Mouse (Mus musculus): ENCODE measurements around the gene Unc13b. TPM values are rescaled to one million over a fixed set of nuclear protein-coding genes. Genes with fewer than 3 reads are reported as not detected.

The Unc13b gene
- polyA plus RNA-seq, 1 experiment from 2014 or later = 5.4 TPM

DNA sequence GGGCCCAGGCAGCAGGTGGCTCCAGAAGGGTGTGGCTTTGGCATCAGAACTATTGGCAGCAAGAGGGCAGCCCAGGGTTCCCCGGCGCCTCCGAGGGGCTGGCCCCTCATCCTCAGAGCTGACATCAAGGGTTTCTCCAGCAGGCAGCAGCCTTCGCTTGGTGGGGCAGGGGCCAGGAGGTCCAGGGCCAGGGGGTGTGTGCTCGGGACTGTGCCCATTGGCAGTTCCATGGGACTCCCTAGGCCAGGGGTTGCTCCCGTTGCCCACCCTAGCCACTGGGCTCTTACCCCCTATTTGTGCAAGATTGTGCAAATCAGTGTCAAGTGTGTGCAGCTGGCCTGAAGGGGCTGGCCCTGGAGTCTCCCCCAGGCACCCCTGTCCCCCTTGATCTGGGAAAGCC lies 22.9 kb upstream of the Unc13b start:
- Histone ChIP-seq H3K36me3 (ENCODE audit: control insufficient read depth, insufficient read depth, low read length) (peaks cover 14% of the 10 kb centered on the region), H3K9me3 (ENCODE audit: control insufficient read depth, low read length) (no peaks in the 10 kb centered on the region), H3K4me1 (replicated peaks; ENCODE audit: control insufficient read depth, insufficient read depth, low read length) (peaks cover 15% of the 10 kb centered on the region), H3K9ac (ENCODE audit: low read length) (no peak overlapping the region), H3K27me3 (ENCODE audit: control insufficient read depth, insufficient read depth, low read depth, low read length) (no peaks in the 10 kb centered on the region), H3K27ac (ENCODE audit: low read length) (no peak overlapping the region), H3K4me2 (ENCODE audit: low read depth, low read length) (no peak overlapping the region), H3K4me3 (ENCODE audit: low read length) (no peak overlapping the region)
- 82% methylated on average over 6 of the region's 6 CpGs for WGBS
- ATAC-seq (ENCODE audit: low read depth) = no peak

DNA sequence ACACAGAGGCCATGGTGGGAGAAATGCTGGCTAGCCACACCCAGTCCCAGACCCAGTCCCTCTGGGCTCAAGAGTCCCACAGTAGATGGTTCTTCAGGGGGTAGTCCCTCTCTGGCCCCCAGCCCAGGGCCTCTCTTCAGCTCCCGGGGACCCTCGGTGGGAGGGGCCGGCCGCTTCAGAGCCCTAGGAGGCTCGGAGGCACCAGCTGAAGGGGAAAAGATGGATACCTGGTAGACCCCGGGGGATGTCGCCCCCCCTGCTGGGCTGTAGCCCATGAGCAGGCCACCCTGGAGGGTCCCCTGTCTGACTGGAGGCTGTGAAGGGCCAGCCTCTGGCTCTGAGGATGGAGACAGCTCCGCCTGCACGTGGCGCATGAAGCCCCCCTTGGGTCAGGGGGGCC lies 22.4 kb upstream of the Unc13b start:
- Histone ChIP-seq H3K36me3 (ENCODE audit: control insufficient read depth, insufficient read depth, low read length) (peaks cover 14% of the 10 kb centered on the region), H3K9ac (ENCODE audit: low read length) (no peak overlapping the region), H3K4me2 (ENCODE audit: low read depth, low read length) (no peak overlapping the region), H3K27ac (ENCODE audit: low read length) (no peak overlapping the region), H3K4me3 (ENCODE audit: low read length) (no peak overlapping the region), H3K27me3 (ENCODE audit: control insufficient read depth, insufficient read depth, low read depth, low read length) (no peaks in the 10 kb centered on the region), H3K9me3 (ENCODE audit: control insufficient read depth, low read length) (no peaks in the 10 kb centered on the region), H3K4me1 (replicated peaks; ENCODE audit: control insufficient read depth, insufficient read depth, low read length) (peaks cover 15% of the 10 kb centered on the region)
- WGBS = 86% methylated on average over 10 of the region's 10 CpGs
- ATAC-seq (ENCODE audit: low read depth) = no peak

DNA sequence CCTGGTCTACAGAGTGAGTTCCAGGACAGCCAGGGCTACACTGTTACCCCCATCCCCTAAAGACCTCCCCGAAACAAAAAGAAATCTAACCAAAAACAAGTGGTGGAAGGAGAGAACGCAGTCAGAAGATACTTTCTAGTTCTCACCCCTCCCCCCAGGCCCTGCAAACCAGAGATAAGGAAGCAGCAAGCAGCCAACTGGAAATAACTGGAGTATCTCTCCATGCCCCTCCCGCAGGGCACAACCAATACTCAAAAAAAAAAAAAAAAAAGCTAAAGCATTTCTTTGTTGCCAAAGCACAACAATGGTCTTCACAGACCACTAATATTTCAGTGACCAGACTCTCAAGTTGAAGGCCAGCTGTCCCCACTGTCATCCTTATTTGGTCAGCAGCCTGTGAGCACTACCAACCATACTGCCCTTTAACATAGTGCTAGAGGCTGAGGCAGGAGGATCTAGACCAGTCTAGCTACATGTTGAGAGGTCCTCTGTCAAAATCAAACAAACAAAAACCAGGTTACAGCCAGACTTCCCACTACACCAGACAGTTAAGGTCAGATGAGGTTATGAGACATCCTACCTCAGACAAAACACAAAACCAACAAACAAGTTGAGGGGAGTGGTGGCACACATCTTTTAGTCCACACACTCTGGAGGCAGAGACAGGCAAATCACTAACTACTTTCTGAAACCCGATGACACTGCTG lies 20.7 kb upstream of the Unc13b start:
- Histone ChIP-seq H3K36me3 (ENCODE audit: control insufficient read depth, insufficient read depth, low read length) (peaks cover 14% of the 10 kb centered on the region), H3K27me3 (ENCODE audit: control insufficient read depth, insufficient read depth, low read depth, low read length) (no peaks in the 10 kb centered on the region), H3K9me3 (ENCODE audit: control insufficient read depth, low read length) (no peaks in the 10 kb centered on the region), H3K4me2 (ENCODE audit: low read depth, low read length) (no peak overlapping the region), H3K4me1 (replicated peaks; ENCODE audit: control insufficient read depth, insufficient read depth, low read length) (peaks cover 7% of the 10 kb centered on the region), H3K27ac (ENCODE audit: low read length) (no peak overlapping the region), H3K4me3 (ENCODE audit: low read length) (no peak overlapping the region), H3K9ac (ENCODE audit: low read length) (no peak overlapping the region)
- 54% methylated on average over 4 of the region's 4 CpGs for WGBS
- no peak for ATAC-seq (ENCODE audit: low read depth)

DNA sequence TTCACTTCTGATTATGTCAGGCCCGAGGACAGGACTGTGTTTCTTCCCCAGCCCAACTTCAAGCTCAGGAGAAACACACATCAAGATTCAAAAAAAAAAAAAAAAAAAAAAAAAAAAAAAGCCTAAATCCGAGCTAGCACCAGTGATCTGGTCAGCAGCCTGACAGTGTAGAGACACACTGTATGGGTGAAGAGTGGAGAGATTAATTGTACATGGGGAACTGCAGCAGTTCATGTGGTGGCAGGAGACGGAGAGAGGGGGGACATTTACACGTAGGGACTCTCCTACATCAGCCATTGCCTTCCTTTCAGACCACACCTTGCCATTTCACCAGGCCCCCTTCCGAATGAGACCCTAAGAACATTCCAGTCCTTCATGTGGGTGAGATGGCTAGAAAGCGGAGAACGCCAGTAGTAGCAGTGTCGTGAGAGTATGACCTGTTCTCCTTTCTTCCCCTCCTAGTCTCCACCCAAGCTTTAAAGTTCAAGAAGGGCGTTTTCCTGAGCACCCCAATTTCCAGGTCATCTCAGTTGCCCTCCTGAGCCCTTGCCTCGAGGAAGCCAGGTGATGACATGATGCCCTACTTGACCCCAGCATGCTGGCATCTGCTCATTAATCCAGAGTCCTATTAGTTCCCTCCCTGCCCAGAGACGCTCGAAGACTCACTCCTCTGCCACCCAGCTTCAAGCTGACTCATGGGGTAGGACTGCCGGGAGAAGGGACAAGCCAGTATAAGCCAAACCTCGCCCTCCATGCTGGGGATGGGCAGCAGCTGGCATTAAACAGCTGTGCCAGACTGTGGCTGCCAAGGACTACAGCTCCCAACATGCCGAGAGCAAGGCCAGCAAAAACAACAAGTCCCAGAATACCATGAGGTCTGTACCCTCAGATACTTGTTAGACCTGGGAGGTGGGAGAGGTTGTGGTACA lies 19.9 kb upstream of the Unc13b start:
- H3K9ac ChIP-seq (ENCODE audit: low read length) = peak overlapping the region; percentile 81
- WGBS = 44% methylated on average over 15 of the region's 15 CpGs
- peak overlapping the region; percentile 89 for H3K4me2 ChIP-seq (ENCODE audit: low read depth, low read length)
- H3K4me3 ChIP-seq (ENCODE audit: low read length) = peak overlapping the region; percentile 84
- H3K27me3 ChIP-seq (ENCODE audit: control insufficient read depth, insufficient read depth, low read depth, low read length) = no peaks in the 10 kb centered on the region
- H3K9me3 ChIP-seq (ENCODE audit: control insufficient read depth, low read length) = no peaks in the 10 kb centered on the region
- peaks cover 12% of the 10 kb centered on the region for H3K4me1 ChIP-seq (replicated peaks; ENCODE audit: control insufficient read depth, insufficient read depth, low read length)
- no peak overlapping the region for H3K27ac ChIP-seq (ENCODE audit: low read length)
- no peak for ATAC-seq (ENCODE audit: low read depth)
- peaks cover 12% of the 10 kb centered on the region; the same call in 1 of the 2 replicates for H3K36me3 ChIP-seq (ENCODE audit: control insufficient read depth, insufficient read depth, low read length)

DNA sequence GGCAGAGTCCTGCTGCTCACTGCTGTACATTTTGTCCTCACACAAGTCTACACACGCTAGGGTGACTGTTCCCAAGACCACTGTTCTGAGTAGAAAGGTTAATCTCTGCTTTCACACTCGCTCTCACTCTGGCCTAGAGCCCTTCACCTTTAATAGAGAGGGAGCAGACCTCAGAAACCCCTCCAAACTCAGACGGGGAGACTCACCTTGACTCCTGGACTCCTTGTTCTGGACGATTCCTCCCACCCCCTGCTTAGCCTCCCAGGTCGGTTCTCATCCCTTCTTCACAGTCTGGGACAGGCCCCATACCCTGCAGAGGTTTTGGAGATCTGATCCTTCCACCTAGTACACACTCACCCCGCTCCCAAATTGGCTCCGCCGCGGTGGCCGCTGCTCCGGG lies 19.1 kb upstream of the Unc13b start:
- WGBS = 2% methylated on average over 11 of the region's 11 CpGs
- Histone ChIP-seq H3K27ac (ENCODE audit: low read length) (peak overlapping the region; percentile 60; the same call in 1 of the 2 replicates), H3K27me3 (ENCODE audit: control insufficient read depth, insufficient read depth, low read depth, low read length) (no peaks in the 10 kb centered on the region), H3K4me2 (ENCODE audit: low read depth, low read length) (peak overlapping the region; percentile 89), H3K4me1 (replicated peaks; ENCODE audit: control insufficient read depth, insufficient read depth, low read length) (peaks cover 20% of the 10 kb centered on the region), H3K9me3 (ENCODE audit: control insufficient read depth, low read length) (no peaks in the 10 kb centered on the region), H3K9ac (ENCODE audit: low read length) (peak overlapping the region; percentile 81), H3K4me3 (ENCODE audit: low read length) (peak overlapping the region; percentile 84), H3K36me3 (ENCODE audit: control insufficient read depth, insufficient read depth, low read length) (peaks cover 6% of the 10 kb centered on the region; the same call in 1 of the 2 replicates)
- no peak; the same call in 1 of the 2 replicates for ATAC-seq (ENCODE audit: low read depth)

DNA sequence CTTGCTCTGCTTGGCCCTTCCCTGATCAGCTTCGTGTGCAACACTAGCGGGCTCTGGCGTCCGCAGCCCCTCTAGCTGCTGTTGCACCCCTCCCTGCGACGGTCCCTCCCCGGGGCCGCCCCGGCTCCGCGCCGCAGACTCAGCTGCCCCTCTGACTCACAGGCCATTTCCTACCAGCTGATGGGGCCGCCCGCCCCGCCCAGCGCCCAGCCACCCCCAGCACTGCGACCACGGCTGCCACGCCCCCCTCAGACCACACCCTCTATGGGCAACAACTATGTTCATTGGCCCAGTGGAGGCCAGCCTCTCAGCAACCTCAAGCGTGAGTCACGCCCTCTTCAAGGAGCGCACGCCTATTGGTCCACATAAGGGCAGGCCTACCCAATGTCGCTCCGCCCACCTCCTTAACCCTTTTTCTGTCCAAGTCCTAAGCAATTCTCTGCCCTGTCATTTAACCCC lies 18.6 kb upstream of the Unc13b start:
- 0% methylated on average over 25 of the region's 25 CpGs for WGBS
- Histone ChIP-seq H3K27ac (ENCODE audit: low read length) (peak overlapping the region; percentile 60; the same call in 1 of the 2 replicates), H3K4me3 (ENCODE audit: low read length) (peak overlapping the region; percentile 84), H3K36me3 (ENCODE audit: control insufficient read depth, insufficient read depth, low read length) (peaks cover 6% of the 10 kb centered on the region; the same call in 1 of the 2 replicates), H3K4me2 (ENCODE audit: low read depth, low read length) (peak overlapping the region; percentile 89), H3K9me3 (ENCODE audit: control insufficient read depth, low read length) (no peaks in the 10 kb centered on the region), H3K9ac (ENCODE audit: low read length) (peak overlapping the region; percentile 81), H3K27me3 (ENCODE audit: control insufficient read depth, insufficient read depth, low read depth, low read length) (no peaks in the 10 kb centered on the region), H3K4me1 (replicated peaks; ENCODE audit: control insufficient read depth, insufficient read depth, low read length) (peaks cover 25% of the 10 kb centered on the region)
- ATAC-seq (ENCODE audit: low read depth) = peak; percentile 97

DNA sequence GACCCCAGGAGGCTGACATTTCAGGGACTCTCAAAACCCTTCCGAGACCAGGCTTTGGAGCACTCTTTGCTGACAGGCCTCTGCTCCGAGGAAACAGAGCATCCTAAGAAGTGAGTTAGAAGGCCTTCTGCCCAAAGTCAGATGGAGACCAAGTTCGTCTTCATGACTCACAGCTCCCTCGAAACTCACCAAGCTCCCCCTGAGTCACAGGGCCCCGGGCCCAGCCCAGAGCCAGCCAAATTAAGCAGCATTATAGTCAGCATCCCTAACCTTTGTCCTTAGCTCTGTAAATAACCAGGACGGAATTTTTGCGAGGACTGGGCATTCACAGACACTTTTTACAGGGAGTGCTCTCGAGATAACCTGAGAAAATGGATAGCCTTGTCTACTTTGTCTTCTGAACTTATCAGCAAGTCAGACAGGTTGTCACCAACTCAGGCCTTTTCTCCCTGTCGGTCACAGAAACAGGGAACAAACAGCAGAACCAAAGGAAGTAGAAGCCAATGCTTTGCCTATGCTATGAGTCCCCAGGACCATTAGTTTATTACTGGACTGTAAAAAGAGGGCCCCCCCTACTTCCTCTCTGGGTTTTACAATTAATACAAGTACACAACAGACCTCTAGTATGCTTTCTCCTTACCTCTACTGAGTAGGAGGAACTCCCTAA lies 17.7 kb upstream of the Unc13b start:
- H3K4me2 ChIP-seq (ENCODE audit: low read depth, low read length) = no peak overlapping the region
- no peak for ATAC-seq (ENCODE audit: low read depth)
- H3K9me3 ChIP-seq (ENCODE audit: control insufficient read depth, low read length) = no peaks in the 10 kb centered on the region
- no peak overlapping the region for H3K9ac ChIP-seq (ENCODE audit: low read length)
- peak overlapping the region; percentile 2; the same call in 1 of the 2 replicates for H3K27ac ChIP-seq (ENCODE audit: low read length)
- peaks cover 25% of the 10 kb centered on the region for H3K4me1 ChIP-seq (replicated peaks; ENCODE audit: control insufficient read depth, insufficient read depth, low read length)
- 61% methylated on average over 9 of the region's 9 CpGs for WGBS
- H3K36me3 ChIP-seq (ENCODE audit: control insufficient read depth, insufficient read depth, low read length) = peaks cover 5% of the 10 kb centered on the region; the same call in 1 of the 2 replicates
- H3K27me3 ChIP-seq (ENCODE audit: control insufficient read depth, insufficient read depth, low read depth, low read length) = no peaks in the 10 kb centered on the region
- H3K4me3 ChIP-seq (ENCODE audit: low read length) = no peak overlapping the region

DNA sequence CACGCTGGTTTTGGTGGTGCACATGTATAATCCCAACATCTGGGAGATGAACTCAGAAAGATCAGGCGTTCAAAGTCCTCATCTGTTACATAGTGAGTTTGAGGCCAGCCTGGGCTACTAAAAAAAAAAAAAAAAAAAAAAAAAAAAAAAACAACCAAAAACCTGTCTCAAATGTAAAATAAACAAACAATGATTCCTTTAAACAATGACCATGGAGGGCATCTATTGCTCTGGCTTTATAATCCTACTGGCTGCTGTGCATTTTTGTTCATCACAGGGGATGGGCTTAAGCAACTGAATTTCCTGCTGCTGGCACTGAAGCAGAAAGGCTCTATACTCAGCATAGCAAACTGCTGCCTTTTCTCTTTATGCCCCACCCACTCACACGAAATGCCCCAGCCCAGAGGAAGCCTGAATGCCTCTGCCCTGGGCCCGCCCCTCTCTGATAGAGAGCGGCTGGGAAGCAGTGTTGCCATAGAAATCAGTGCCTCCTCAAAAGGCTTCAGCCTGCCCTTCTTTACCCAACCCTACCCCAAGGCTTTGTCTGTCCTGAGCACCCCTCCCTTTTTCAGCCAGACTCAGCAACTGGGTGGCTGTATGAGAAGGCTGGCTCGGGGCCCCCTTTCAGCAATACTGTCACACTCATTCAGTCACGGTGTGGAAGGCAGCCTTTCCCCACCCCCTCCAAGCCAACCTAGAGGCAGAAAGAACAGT lies 15.0 kb upstream of the Unc13b start:
- no peaks in the 10 kb centered on the region for H3K27me3 ChIP-seq (ENCODE audit: control insufficient read depth, insufficient read depth, low read depth, low read length)

More for the DNA sequence above, 15.0 kb upstream of the Unc13b start:
- Histone ChIP-seq H3K9ac (ENCODE audit: low read length) (peak overlapping the region; percentile 30; the same call in 1 of the 2 replicates), H3K4me1 (replicated peaks; ENCODE audit: control insufficient read depth, insufficient read depth, low read length) (peaks cover 23% of the 10 kb centered on the region), H3K4me3 (ENCODE audit: low read length) (peak overlapping the region; percentile 23; the same call in 1 of the 2 replicates), H3K27ac (ENCODE audit: low read length) (peak overlapping the region; percentile 81), H3K4me2 (ENCODE audit: low read depth, low read length) (peak overlapping the region; percentile 59), H3K9me3 (ENCODE audit: control insufficient read depth, low read length) (no peaks in the 10 kb centered on the region), H3K36me3 (ENCODE audit: control insufficient read depth, insufficient read depth, low read length) (no peaks in the 10 kb centered on the region)
- WGBS = 14% methylated on average over 7 of the region's 7 CpGs
- peak; percentile 27 for ATAC-seq (ENCODE audit: low read depth)

Measured in lung, embryonic 16.5 days (tissue).